Mouse (Mus musculus) ovary, postnatal 36 days (tissue): ENCODE results near the gene Fam198b.
A peak's percentile ranks its signal among the peaks of the same experiment; 100 is the strongest.

Experiments
- DNase-seq: peaks from one replicate; pipeline ENCODE4 v3.0.0; 2022; ENCODE audit warnings: low spot score, mixed read lengths

Gene Fam198b

GRCm38 (mm10) chr3:79884305-79884704, at the start of gene Fam198b:
Gene Fam198b, plus strand, starts transcription at chr3:79884533.
- no peak for DNase-seq

- DNase-seq: no peak
Measured at GRCm38 (mm10) chr3:79838751-79839150, 45.6 kb upstream of the Fam198b start.

GRCm38 (mm10) chr3:79841475-79841874, 42.9 kb upstream of the Fam198b start:
- no peak for DNase-seq

- peak; percentile 30 for DNase-seq
Measured at GRCm38 (mm10) chr3:79842165-79842564, 42.2 kb upstream of the Fam198b start.

GRCm38 (mm10) chr3:79842616-79843016, 41.7 kb upstream of the Fam198b start:
- peak; percentile 64 for DNase-seq

GRCm38 (mm10) chr3:79843999-79844398, 40.3 kb upstream of the Fam198b start:
- DNase-seq: no peak

GRCm38 (mm10) chr3:79846633-79847032, 37.7 kb upstream of the Fam198b start:
- DNase-seq: no peak

GRCm38 (mm10) chr3:79848841-79849240, 35.5 kb upstream of the Fam198b start:
- no peak for DNase-seq

- DNase-seq: no peak
Measured at GRCm38 (mm10) chr3:79849621-79850020, 34.7 kb upstream of the Fam198b start.

DNA sequence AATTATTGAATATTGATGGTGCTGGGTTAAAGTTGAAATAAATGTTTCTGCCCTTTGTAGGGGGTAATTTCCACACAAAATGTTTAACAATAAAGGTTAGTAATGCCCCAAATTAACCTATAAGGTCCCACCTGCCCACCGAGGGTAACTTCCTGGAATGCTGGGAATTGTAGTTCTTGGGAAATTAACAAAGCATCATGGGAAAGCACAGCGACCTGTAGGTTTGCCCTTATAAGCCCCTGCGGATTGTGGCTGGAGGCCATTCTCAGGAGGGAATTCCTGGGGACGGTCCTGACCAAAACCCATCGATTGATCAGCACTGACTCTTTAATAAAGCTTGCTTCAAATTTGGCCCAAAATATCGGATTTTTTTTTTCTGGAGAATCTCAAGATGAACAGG, 33.7 kb upstream of the Fam198b start:
- no peak for DNase-seq

DNA sequence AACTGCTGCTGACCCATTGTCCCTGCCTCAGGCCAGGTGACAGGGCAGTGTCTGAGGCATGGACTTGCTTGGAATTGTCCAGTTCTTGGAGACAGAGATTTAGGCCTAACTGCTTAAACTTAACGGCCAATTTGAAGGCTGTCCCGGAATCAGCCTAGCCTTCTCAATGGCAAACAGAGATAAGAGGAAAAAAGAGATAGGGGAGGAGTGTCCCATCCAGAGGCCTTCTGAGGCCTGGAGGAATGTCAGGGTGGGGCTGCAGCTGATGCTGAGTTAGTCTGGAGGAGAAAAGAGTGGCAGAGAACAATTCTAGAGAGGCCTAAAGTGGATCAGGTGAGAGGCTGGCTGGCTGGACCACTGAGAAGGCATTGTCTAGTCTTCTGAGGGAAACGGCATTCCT, 32.2 kb upstream of the Fam198b start:
- DNase-seq: no peak

GRCm38 (mm10) chr3:79852654-79853166, 31.6 kb upstream of the Fam198b start, which contains the start of gene Tmem144:
Gene Tmem144, minus strand, starts transcription at chr3:79852773.
- DNase-seq: no peak

- no peak for DNase-seq
Measured at GRCm38 (mm10) chr3:79857780-79858179, 26.6 kb upstream of the Fam198b start.

- DNase-seq: no peak
Measured at GRCm38 (mm10) chr3:79858221-79858620, 26.1 kb upstream of the Fam198b start.

DNA sequence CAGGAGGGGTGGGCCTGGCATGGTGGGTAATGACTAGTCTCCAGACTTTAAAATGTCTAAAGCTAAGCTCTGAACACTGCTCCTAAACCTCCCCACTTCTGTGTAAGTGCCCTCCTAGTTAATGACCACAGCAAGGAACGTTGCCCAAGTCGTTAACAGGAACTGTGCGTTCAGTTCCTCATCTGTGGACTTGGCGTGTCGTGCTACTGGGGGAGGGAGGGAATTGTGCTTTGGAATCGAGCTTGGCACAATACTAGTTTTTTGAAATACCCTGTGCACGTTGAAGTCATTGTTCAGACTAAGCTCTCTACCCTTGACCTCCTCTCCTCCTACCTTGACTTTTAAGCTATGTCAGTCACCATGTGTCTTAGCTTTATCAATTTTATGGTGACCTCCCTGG, 19.5 kb upstream of the Fam198b start:
- no peak for DNase-seq

DNA sequence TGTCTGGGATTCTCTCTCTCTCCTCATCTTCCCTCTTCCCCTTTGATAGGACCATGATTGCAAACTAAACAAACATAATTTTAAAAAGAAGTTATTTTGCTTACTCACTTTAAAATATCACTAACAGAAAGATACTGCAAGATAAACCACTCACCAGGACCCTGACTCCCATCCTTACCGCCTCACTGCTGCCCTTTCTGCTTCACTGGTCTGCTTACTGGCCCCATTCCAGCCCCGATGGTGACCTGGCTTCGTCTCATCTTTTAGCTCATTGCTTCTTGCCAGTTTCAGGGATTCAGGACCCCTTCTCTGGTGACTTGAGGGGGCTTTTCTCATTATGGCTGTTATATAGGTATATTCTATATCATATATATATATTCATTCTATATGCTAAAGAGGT, 18.2 kb upstream of the Fam198b start:
- no peak for DNase-seq

DNA sequence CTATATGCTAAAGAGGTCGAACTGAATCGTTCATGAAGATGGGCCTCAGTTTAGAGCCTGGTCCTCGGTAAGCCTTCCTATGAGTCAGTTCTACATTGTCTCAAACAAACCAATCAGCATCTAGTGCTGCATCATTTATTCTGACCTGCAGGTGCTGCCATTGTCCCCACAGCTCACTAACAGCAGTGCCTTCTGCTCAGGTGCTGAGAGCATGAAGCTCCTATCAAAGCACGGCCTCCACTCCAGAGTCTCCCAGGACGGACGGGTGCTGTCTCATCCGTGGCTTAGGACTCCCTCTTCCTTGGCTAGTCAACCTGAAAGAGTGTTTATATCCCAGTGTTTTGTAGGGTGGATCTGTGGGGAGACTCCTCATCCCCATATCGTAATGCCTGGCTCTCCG, 17.8 kb upstream of the Fam198b start:
- DNase-seq: no peak

DNA sequence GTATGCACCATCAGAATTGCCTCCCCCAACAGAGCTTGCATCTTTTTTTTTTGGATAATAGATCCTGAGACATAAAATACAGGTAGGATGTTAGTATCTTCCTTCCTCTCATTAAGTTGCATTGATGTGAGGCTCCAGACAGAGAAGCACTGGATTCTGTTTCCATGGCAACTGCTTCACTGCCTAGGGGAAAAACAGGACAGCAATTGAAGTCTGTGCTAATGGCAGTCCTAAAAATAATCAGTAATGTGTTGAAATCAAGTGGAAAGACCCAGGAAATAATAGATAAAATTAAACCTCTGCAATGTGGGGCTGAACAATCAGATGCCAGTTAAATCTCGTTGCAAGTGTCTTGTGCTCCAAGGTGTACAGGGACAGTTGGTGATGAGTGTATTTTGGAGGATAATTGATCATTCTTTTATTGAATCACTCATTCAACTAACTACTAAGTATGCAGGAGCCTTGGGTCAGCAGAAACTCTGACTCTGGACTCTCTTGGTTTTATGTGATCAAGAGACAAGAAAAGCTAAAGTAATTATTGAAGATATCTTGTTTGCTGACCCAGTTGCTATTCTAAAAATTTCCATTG, 17.1 kb upstream of the Fam198b start:
- no peak for DNase-seq

DNA sequence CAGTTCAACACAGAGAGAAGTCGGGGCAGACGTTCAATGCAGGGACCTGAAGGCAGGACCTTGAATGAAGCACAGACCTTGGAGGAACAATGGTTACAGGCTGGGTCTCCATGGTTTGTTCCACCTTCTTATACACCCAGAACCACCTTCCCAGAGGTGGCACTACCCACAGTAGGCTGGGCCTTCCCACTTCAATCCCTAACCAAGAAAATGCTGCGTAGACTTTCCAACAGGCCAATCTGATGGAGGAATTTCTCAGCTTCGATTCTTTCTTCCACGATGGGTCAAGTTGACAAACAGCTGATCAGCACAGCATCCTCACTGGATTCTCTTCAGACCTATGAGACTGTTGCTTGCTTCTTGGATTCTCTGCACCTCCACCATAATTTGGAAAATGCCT, 8.9 kb upstream of the Fam198b start:
- no peak for DNase-seq

GRCm38 (mm10) chr3:79878350-79878749, 6.0 kb upstream of the Fam198b start:
- no peak for DNase-seq

DNA sequence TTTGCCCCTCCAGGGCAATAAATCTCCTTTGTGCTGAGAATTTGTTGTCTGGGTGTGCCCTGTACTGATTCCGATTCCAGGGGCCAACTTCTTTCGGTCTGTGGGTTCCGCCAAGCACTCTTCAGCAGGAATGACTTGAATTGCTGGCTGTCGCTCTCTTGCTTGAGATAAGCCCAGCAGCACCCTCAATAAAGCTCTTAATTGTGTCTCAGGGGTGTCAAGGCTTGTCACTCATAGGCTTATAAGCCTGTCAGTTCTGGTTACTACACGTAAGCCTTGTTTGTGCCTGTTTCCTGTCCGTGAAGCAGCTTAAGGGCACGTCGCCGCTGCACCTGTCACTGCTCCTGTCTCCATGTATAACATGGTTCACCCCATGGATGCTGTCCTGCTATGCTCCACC, 5.1 kb upstream of the Fam198b start:
- DNase-seq: no peak

- DNase-seq: no peak
Measured at GRCm38 (mm10) chr3:79881645-79882044, 2.7 kb upstream of the Fam198b start.

DNA sequence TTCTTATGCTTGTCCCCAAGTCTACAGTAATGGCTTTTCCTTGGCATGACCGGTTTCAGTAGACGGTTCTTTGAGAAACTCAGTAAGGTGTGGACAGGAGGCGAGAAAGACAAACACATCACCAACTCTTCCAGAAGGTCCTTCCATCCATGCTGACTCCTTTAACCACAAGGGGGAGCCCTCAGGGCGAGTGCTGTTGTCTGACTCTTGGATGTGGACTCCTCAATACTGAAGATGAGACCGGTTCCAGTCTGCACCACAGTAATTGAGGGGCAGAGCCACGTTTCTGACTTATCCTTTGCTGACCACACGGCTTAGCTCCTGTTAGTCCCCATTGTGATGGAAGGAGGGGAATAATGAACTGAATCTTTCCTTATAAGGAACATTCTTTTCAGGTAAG, 1.2 kb upstream of the Fam198b start:
- peak; percentile 62 for DNase-seq

- DNase-seq: peak; percentile 56
Measured at GRCm38 (mm10) chr3:79884761-79885189, 442 bp downstream of the Fam198b start.
